Mouse (Mus musculus): ENCODE data around the gene Klhdc9. TPM values are rescaled to one million over a fixed set of nuclear protein-coding genes. Genes with fewer than 3 reads are reported as not detected.

Klhdc9 gene
- polyA plus RNA-seq (2012; rRNA removed), result 10.6 and 10.9 TPM in 2 replicates

- peaks cover 12% of the 10 kb centered on the region for H3K4me1 ChIP-seq (ENCODE audit: control insufficient read depth, insufficient read depth, low read length)
- TF ChIP-seq POLR2A (IDR thresholded peaks at IDR 0.05; ENCODE audit: control insufficient read depth, low read depth, low read length) (no peak; the same call in 1 of the 2 replicates), CTCF (IDR thresholded peaks at IDR 0.05; ENCODE audit: control insufficient read depth, insufficient read depth, insufficient replicate concordance, low read depth, low read length) (no peak)
Measured at GRCm38 (mm10) chr1:171360656-171361055, at the start of gene Klhdc9. Gene Klhdc9, minus strand, starts transcription at chr1:171360798.

GRCm38 (mm10) chr1:171410231-171410630, 49.6 kb upstream of the Klhdc9 start:
- Histone ChIP-seq H3K36me3 (ENCODE audit: control insufficient read depth, insufficient read depth, low read length) (no peaks in the 10 kb centered on the region), H3K4me1 (ENCODE audit: control insufficient read depth, insufficient read depth, low read length) (peaks cover 16% of the 10 kb centered on the region), H3K27ac (ENCODE audit: control insufficient read depth, insufficient read depth, low read depth, low read length) (no peak overlapping the region), H3K27me3 (ENCODE audit: control insufficient read depth, insufficient read depth, low read length) (no peaks in the 10 kb centered on the region), H3K4me3 (ENCODE audit: control insufficient read depth, low read depth, low read length) (no peak overlapping the region)
- TF ChIP-seq CTCF (IDR thresholded peaks at IDR 0.05; ENCODE audit: control insufficient read depth, insufficient read depth, insufficient replicate concordance, low read depth, low read length) (no peak), POLR2A (IDR thresholded peaks at IDR 0.05; ENCODE audit: control insufficient read depth, low read depth, low read length) (no peak)

More at GRCm38 (mm10) chr1:171360656-171361055, at the start of gene Klhdc9:
- Histone ChIP-seq H3K36me3 (ENCODE audit: control insufficient read depth, insufficient read depth, low read length) (no peaks in the 10 kb centered on the region), H3K27me3 (ENCODE audit: control insufficient read depth, insufficient read depth, low read length) (no peaks in the 10 kb centered on the region), H3K27ac (ENCODE audit: control insufficient read depth, insufficient read depth, low read depth, low read length) (peak within 1 kb of the TSS; percentile 85), H3K4me3 (ENCODE audit: control insufficient read depth, low read depth, low read length) (peak within 1 kb of the TSS; percentile 82)

GRCm38 (mm10) chr1:171407263-171407662, 46.7 kb upstream of the Klhdc9 start:
- H3K36me3 ChIP-seq (ENCODE audit: control insufficient read depth, insufficient read depth, low read length), result no peaks in the 10 kb centered on the region
- peaks cover 5% of the 10 kb centered on the region for H3K4me1 ChIP-seq (ENCODE audit: control insufficient read depth, insufficient read depth, low read length)
- no peak overlapping the region for H3K4me3 ChIP-seq (ENCODE audit: control insufficient read depth, low read depth, low read length)
- H3K27me3 ChIP-seq (ENCODE audit: control insufficient read depth, insufficient read depth, low read length), result no peaks in the 10 kb centered on the region
- TF ChIP-seq POLR2A (IDR thresholded peaks at IDR 0.05; ENCODE audit: control insufficient read depth, low read depth, low read length) (no peak), CTCF (IDR thresholded peaks at IDR 0.05; ENCODE audit: control insufficient read depth, insufficient read depth, insufficient replicate concordance, low read depth, low read length) (no peak)
- H3K27ac ChIP-seq (ENCODE audit: control insufficient read depth, insufficient read depth, low read depth, low read length), result no peak overlapping the region

DNA sequence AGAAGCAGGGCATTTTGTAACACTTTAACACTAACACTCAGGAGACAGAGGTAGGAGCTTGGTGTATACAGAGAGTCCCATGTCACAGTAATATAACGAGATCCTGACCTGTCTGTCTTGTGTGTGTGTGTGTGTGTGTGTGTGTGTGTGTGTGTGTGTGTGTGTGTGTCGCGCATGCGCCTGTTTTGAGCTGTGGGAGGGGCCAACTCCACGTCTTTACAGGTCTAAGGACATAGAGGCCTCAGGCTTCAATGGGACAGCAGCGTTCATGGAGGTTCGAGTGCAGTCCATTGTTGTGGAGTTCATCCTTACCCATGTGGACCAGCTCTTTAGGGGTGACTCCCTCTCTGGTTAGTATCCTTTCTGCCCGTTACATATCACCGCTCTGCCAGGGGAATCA, 42.4 kb upstream of the Klhdc9 start:
- no peaks in the 10 kb centered on the region for H3K36me3 ChIP-seq (ENCODE audit: control insufficient read depth, insufficient read depth, low read length)
- H3K4me3 ChIP-seq (ENCODE audit: control insufficient read depth, low read depth, low read length), result no peak overlapping the region
- H3K27me3 ChIP-seq (ENCODE audit: control insufficient read depth, insufficient read depth, low read length), result no peaks in the 10 kb centered on the region
- no peak overlapping the region for H3K27ac ChIP-seq (ENCODE audit: control insufficient read depth, insufficient read depth, low read depth, low read length)
- TF ChIP-seq CTCF (IDR thresholded peaks at IDR 0.05; ENCODE audit: control insufficient read depth, insufficient read depth, insufficient replicate concordance, low read depth, low read length) (no peak), POLR2A (IDR thresholded peaks at IDR 0.05; ENCODE audit: control insufficient read depth, low read depth, low read length) (no peak)
- H3K4me1 ChIP-seq (ENCODE audit: control insufficient read depth, insufficient read depth, low read length), result no peaks in the 10 kb centered on the region

DNA sequence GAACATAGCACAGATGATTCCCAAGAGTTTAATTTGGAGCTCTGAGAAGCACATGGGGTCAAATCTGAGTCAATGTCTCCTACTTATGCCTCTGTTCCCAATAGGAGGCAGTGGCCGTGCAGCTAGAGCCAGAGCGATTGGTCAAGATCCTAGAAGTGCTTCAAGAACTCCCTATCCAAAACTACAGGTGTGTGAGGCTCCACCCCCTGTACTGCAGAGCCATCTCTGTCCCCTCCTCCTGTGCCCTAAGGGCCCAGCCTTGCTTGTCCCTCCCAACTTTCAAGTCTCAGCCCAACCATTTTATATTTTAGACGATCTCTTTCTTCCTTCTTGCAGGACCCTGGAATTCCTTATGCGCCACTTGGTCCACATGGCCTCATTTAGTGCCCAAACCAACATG, 41.2 kb upstream of the Klhdc9 start:
- no peak overlapping the region for H3K4me3 ChIP-seq (ENCODE audit: control insufficient read depth, low read depth, low read length)
- H3K27me3 ChIP-seq (ENCODE audit: control insufficient read depth, insufficient read depth, low read length), result no peaks in the 10 kb centered on the region
- no peaks in the 10 kb centered on the region for H3K36me3 ChIP-seq (ENCODE audit: control insufficient read depth, insufficient read depth, low read length)
- TF ChIP-seq CTCF (IDR thresholded peaks at IDR 0.05; ENCODE audit: control insufficient read depth, insufficient read depth, insufficient replicate concordance, low read depth, low read length) (no peak), POLR2A (IDR thresholded peaks at IDR 0.05; ENCODE audit: control insufficient read depth, low read depth, low read length) (no peak)
- H3K27ac ChIP-seq (ENCODE audit: control insufficient read depth, insufficient read depth, low read depth, low read length), result no peak overlapping the region
- H3K4me1 ChIP-seq (ENCODE audit: control insufficient read depth, insufficient read depth, low read length), result no peaks in the 10 kb centered on the region

DNA sequence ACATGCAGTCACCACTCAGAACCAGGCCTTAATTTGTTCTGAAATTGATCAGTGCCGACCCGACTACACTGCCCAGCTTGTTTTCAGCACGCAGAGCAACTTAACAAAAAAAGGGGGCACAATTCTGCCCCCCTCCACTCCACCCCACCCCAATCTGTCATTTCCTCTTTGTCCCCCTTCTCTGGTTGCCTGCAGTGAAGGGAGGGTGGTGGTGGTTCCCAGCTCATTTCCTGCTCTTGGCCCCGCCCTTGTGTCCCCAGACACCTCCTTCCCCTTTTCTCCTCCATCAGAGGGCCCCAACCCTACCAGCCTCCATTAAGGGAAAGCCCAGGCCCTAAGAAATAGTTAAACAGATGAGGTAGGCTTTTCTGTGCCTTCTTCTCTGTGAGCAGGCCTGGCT, 29.5 kb upstream of the Klhdc9 start:
- peak overlapping the region; percentile 70 for H3K4me3 ChIP-seq (ENCODE audit: control insufficient read depth, low read depth, low read length)
- H3K27me3 ChIP-seq (ENCODE audit: control insufficient read depth, insufficient read depth, low read length), result no peaks in the 10 kb centered on the region
- H3K4me1 ChIP-seq (ENCODE audit: control insufficient read depth, insufficient read depth, low read length), result peaks cover 9% of the 10 kb centered on the region
- TF ChIP-seq POLR2A (IDR thresholded peaks at IDR 0.05; ENCODE audit: control insufficient read depth, low read depth, low read length), result no peak
- no peak for TF ChIP-seq CTCF (IDR thresholded peaks at IDR 0.05; ENCODE audit: control insufficient read depth, insufficient read depth, insufficient replicate concordance, low read depth, low read length)
- H3K27ac ChIP-seq (ENCODE audit: control insufficient read depth, insufficient read depth, low read depth, low read length), result no peak overlapping the region
- H3K36me3 ChIP-seq (ENCODE audit: control insufficient read depth, insufficient read depth, low read length), result no peaks in the 10 kb centered on the region

GRCm38 (mm10) chr1:171388376-171389102, 27.9 kb upstream of the Klhdc9 start, which contains the start of gene Arhgap30:
Gene Arhgap30, plus strand, starts transcription at chr1:171388954.
- Histone ChIP-seq H3K27me3 (ENCODE audit: control insufficient read depth, insufficient read depth, low read length) (no peaks in the 10 kb centered on the region), H3K27ac (ENCODE audit: control insufficient read depth, insufficient read depth, low read depth, low read length) (peak within 1 kb of the TSS; percentile 21; the same call in 1 of the 2 replicates), H3K36me3 (ENCODE audit: control insufficient read depth, insufficient read depth, low read length) (no peaks in the 10 kb centered on the region), H3K4me1 (ENCODE audit: control insufficient read depth, insufficient read depth, low read length) (peaks cover 9% of the 10 kb centered on the region), H3K4me3 (ENCODE audit: control insufficient read depth, low read depth, low read length) (peak within 1 kb of the TSS; percentile 75)
- TF ChIP-seq CTCF (IDR thresholded peaks at IDR 0.05; ENCODE audit: control insufficient read depth, insufficient read depth, insufficient replicate concordance, low read depth, low read length) (no peak), POLR2A (IDR thresholded peaks at IDR 0.05; ENCODE audit: control insufficient read depth, low read depth, low read length) (peak; percentile 27; the same call in 1 of the 2 replicates)
